Mouse (Mus musculus) liver, embryonic 16.5 days (tissue): ENCODE data around the gene M6pr. TPM values are rescaled to one million over a fixed set of nuclear protein-coding genes. Genes with fewer than 3 reads are reported as not detected.

Experiments used
- ATAC-seq: fragments of 200-750 bp; cut with Nextera tagmentation; 2 replicates; pipeline ENCODE4 v1.8.0; 2017; ENCODE audit warnings: low read depth, mild to moderate bottlenecking, moderate number of reproducible peaks, moderate library complexity
- H3K27ac ChIP-seq: fragments of 300-500 bp; sonication (generic); 2 replicates; pipeline ENCODE4 v1.5.1; 2014; ENCODE audit warnings: mild to moderate bottlenecking, low read length
- H3K27me3 ChIP-seq: fragments of 300-500 bp; sonication (generic); 2 replicates; pipeline ENCODE4 v1.6.1; 2014; ENCODE audit warnings: low read depth, low read length, mixed read lengths; ENCODE audit not compliant: control insufficient read depth, insufficient read depth
- H3K36me3 ChIP-seq: fragments of 300-500 bp; sonication (generic); 2 replicates; pipeline ENCODE4 v1.6.1; 2014; ENCODE audit warnings: mild to moderate bottlenecking; ENCODE audit not compliant: control insufficient read depth, insufficient read depth
- H3K4me1 ChIP-seq: fragments of 300-500 bp; sonication (generic); 2 replicates; pipeline ENCODE4 v1.6.1; 2014; ENCODE audit warnings: low read depth, low read length, mixed read lengths; ENCODE audit not compliant: control insufficient read depth
- H3K4me2 ChIP-seq: fragments of 300-500 bp; sonication (generic); 2 replicates; pipeline ENCODE4 v1.6.1; 2014; ENCODE audit warnings: low read depth, low read length, mixed read lengths
- H3K4me3 ChIP-seq: fragments of 300-500 bp; sonication (generic); 2 replicates; pipeline ENCODE4 v1.5.1; 2014; ENCODE audit warnings: low read depth, mild to moderate bottlenecking, low read length
- H3K9ac ChIP-seq: fragments of 300-500 bp; sonication (generic); 2 replicates; pipeline ENCODE4 v1.6.1; 2014; ENCODE audit warnings: low read depth, low read length
- H3K9me3 ChIP-seq: fragments of 300-500 bp; sonication (generic); replicated peaks from 2 replicates; pipeline ENCODE4 v1.6.1; 2016; ENCODE audit warnings: low read length; ENCODE audit not compliant: control insufficient read depth
- WGBS: fragments of 180-500 bp; shearing (Covaris S2); extraction: QIAGEN DNeasy Blood & Tissue Kit; methylation state at CpG from one replicate; pipeline ENCODE4 v1.1.7; 2014; ENCODE audit not compliant: insufficient replicate concordance; 5-methylcytosine and 5-hydroxymethylcytosine counted together
- polyA plus RNA-seq: library from polyadenylated mRNA; unstranded; fragments of >200 nt; fragmentation: Nextera tagmentation; extraction: Ambion mirVana; gene quantifications from 2 replicates; pipeline ENCODE4 v1.2.1, GENCODE M21; 2015

M6pr gene
- polyA plus RNA-seq, 1 experiment from 2014 or later, result 83.5 TPM

DNA sequence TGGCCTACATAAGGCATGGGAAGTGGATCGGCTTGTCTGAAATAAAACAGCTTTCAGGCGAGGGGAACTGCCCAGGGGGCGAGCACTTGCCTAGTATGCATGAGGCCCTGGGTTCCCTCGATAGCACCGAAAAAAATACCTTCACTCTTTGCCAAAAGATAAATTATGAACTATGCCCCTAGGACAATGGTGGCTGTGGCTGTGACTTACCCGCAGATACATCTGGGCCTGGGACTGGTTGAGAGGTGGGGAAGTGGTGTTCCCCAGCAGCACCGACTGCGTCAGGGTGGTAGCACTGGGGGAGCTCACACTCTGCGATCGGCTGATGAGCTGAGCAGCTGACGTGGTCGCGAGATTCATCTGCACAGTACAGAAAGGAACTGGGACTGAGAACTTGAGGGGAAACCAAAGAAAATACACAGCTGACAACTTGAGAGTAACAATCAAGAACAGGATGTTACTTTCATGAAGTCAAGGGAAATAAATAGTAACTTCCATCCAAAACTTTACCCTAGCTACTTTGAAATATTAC lies 24.6 kb downstream of the M6pr start:
- no peak overlapping the region for H3K27ac ChIP-seq
- no peaks in the 10 kb centered on the region for H3K36me3 ChIP-seq
- H3K9ac ChIP-seq, result no peak overlapping the region
- no peak for ATAC-seq
- no peak overlapping the region for H3K4me2 ChIP-seq
- no peaks in the 10 kb centered on the region for H3K27me3 ChIP-seq
- WGBS, result 70% methylated on average over 13 of the region's 13 CpGs
- H3K9me3 ChIP-seq, result no peaks in the 10 kb centered on the region
- H3K4me3 ChIP-seq, result no peak overlapping the region
- no peaks in the 10 kb centered on the region for H3K4me1 ChIP-seq

DNA sequence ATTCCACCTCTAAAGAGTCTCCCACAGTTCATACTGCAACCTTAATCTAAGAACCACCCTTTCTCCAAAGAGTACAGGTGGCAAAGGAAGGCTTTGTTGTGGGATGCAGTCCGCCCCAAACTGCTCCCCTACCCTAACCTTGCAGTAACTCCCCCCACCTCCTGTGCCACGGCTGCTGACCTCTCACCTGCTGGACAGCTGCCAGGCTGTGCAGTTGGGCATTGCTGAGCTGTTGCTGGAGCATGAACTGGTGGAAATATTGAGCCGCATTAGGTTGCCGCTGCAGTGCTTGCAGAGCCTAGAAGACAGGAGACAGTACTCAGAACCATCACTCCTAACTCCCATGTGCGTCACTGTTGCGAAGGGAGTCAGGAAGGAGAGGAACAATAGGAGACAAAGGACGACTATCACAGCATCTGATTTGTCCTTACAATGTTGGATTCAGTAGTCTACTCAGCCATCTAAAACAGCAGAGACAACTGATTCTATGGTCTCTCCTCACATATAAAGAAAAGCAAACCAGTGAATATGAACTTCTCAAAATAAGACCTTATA lies 26.3 kb downstream of the M6pr start:
- H3K27me3 ChIP-seq, result no peaks in the 10 kb centered on the region; the same call in 1 of the 2 replicates
- 68% methylated on average over 7 of the region's 7 CpGs for WGBS
- H3K4me2 ChIP-seq, result no peak overlapping the region
- H3K4me3 ChIP-seq, result no peak overlapping the region
- no peak for ATAC-seq
- no peak overlapping the region for H3K9ac ChIP-seq
- no peaks in the 10 kb centered on the region for H3K9me3 ChIP-seq
- H3K4me1 ChIP-seq, result peaks cover 6% of the 10 kb centered on the region
- no peaks in the 10 kb centered on the region for H3K36me3 ChIP-seq
- H3K27ac ChIP-seq, result no peak overlapping the region

GRCm38 (mm10) chr6:122337546-122337945 lies 29.0 kb downstream of the M6pr start:
- Histone ChIP-seq H3K36me3 (no peaks in the 10 kb centered on the region), H3K9ac (no peak overlapping the region), H3K4me2 (no peak overlapping the region), H3K4me3 (no peak overlapping the region), H3K27me3 (no peaks in the 10 kb centered on the region; the same call in none of the 2 replicates), H3K9me3 (no peaks in the 10 kb centered on the region), H3K27ac (no peak overlapping the region), H3K4me1 (peaks cover 13% of the 10 kb centered on the region)
- ATAC-seq, result no peak
- 55% methylated on average over 6 of the region's 6 CpGs for WGBS

DNA sequence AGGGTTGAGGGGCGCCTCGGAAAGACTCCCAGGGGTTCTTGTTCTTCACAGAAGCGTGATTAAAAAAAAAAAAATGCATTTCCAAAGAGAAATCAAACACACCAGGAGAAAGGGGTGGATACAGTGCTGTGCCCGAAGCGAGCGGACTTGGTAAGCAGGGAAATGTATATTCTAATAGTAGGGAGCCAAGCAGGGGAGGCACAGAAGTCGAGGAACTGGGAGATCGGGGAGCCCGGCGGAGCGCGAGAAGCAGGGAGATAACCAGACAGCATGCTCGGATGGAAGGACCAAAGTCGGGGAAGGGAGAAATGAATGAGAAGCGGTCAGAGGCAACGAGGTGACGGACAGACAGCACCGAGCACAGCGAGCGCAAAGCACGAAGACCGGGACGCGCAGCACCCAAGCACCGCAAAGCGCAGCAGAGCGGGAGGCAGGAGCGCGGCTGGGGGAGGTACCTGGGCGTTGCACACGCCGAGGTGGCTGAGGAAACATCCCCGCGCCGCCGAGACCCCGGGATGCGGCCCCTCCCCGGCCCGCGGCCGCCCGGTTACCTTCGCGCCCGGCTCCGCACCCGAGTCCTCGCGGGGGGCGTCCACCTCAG lies 30.6 kb downstream of the M6pr start:
- Histone ChIP-seq H3K36me3 (no peaks in the 10 kb centered on the region), H3K4me2 (peak overlapping the region; percentile 95), H3K4me3 (peak overlapping the region; percentile 76), H3K9me3 (no peaks in the 10 kb centered on the region), H3K27me3 (no peaks in the 10 kb centered on the region; the same call in none of the 2 replicates), H3K27ac (no peak overlapping the region; the same call in 1 of the 2 replicates), H3K4me1 (peaks cover 13% of the 10 kb centered on the region), H3K9ac (peak overlapping the region; percentile 66)
- peak; percentile 80 for ATAC-seq
- under 1% methylated on average over 33 of the region's 51 CpGs for WGBS

GRCm38 (mm10) chr6:122339648-122340341 lies 31.3 kb downstream of the M6pr start:
- Histone ChIP-seq H3K27me3 (no peaks in the 10 kb centered on the region; the same call in none of the 2 replicates), H3K4me1 (peaks cover 13% of the 10 kb centered on the region), H3K9ac (peak overlapping the region; percentile 66), H3K9me3 (no peaks in the 10 kb centered on the region), H3K27ac (peak overlapping the region; percentile 50), H3K36me3 (no peaks in the 10 kb centered on the region), H3K4me3 (peak overlapping the region; percentile 76), H3K4me2 (peak overlapping the region; percentile 95)
- peak; percentile 87 for ATAC-seq
- WGBS, result 0% methylated on average over 27 of the region's 71 CpGs

DNA sequence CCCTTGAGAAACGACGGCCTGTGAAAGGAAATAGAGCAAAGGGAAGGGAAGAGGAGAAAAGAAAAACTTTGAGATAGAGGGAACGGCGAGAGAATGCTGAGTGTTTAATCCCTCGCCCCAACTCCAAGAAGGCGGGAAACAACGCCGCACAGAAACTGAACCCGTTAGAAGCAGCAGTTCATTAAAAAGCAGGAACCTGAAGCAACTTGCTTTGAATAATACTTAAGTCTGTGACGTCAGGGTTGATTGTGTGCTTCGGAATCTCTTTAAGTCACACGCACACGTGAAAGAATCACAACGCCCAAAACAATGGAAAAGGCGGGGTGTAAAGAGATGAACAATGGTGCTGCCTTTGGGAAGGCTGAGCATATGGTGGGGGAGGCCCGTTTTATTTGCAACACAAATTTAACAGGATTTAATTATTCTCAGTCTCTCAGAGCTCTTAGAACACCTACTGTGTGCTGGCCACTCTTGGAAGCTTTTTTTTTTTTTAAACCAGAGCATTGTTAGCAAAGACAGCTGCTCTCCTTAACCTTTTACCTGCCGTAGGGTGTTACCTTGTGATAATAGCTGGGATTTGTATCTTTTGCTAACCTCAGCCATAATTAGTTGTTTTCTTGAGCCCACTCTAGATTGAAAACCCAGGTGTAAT lies 32.0 kb downstream of the M6pr start, which contains the start of gene Phc1:
Gene Phc1 (minus strand): TSS at position 213 of the 652 bp plus-strand sequence.
- Histone ChIP-seq H3K27ac (peak within 1 kb of the TSS; percentile 50), H3K36me3 (no peaks in the 10 kb centered on the region), H3K9ac (peak within 1 kb of the TSS; percentile 66), H3K9me3 (no peaks in the 10 kb centered on the region), H3K4me3 (peak within 1 kb of the TSS; percentile 76), H3K4me1 (peaks cover 13% of the 10 kb centered on the region), H3K27me3 (no peaks in the 10 kb centered on the region; the same call in none of the 2 replicates), H3K4me2 (peak within 1 kb of the TSS; percentile 95)
- no peak for ATAC-seq
- 3% methylated on average over 17 of the region's 17 CpGs for WGBS

DNA sequence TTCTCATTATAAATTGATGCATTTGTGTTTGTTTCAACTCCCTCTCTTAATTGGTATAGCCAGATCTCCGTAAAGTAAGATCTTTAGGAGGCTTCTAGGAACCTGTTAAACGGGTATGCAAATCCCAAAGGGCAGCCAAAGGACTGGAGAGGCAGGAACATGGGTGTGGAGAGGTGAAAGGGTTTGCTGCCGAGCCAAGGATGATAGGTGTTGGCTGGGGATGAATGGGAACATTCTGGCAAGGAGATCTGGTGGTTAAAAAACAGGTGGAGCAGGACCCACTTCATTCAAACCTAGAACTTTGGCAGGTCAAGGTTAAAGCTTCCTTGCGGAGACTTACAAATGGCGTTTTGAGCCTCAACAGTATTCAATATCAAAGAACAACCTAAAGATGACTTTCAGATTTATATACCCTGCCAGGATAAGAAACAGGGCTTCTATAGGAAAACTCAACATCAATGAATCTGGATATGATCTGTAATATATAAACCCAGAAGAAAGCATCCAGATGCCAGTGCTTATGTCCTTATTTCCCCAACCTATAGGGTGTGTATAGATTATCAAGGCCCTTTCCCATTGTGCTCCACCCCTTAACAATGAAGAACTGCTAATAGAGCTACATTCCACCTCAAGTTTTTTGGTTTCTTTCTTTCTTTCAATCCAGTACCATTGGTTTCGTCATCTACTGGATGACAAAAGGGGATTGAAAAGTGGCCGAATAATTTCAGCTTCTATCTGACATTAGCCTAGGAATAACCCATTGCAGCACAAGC lies 32.7 kb downstream of the M6pr start:
- H3K36me3 ChIP-seq, result no peaks in the 10 kb centered on the region
- H3K4me2 ChIP-seq, result no peak overlapping the region
- H3K9ac ChIP-seq, result no peak overlapping the region
- H3K4me3 ChIP-seq, result no peak overlapping the region
- no peak for ATAC-seq
- H3K27me3 ChIP-seq, result no peaks in the 10 kb centered on the region; the same call in none of the 2 replicates
- peaks cover 13% of the 10 kb centered on the region for H3K4me1 ChIP-seq
- 63% methylated on average over 7 of the region's 7 CpGs for WGBS
- H3K27ac ChIP-seq, result no peak overlapping the region
- H3K9me3 ChIP-seq, result no peaks in the 10 kb centered on the region

- Histone ChIP-seq H3K27ac (no peak overlapping the region), H3K9me3 (no peaks in the 10 kb centered on the region), H3K4me2 (no peak overlapping the region), H3K36me3 (no peaks in the 10 kb centered on the region), H3K4me1 (peaks cover 13% of the 10 kb centered on the region), H3K27me3 (no peaks in the 10 kb centered on the region; the same call in none of the 2 replicates), H3K4me3 (no peak overlapping the region), H3K9ac (no peak overlapping the region)
- no peak for ATAC-seq
- WGBS, result 45% methylated on average over 5 of the region's 5 CpGs
These were observed 33.6 kb downstream of the M6pr start for GRCm38 (mm10) chr6:122342125-122342524.
